ENCODE assay signal across 16 mouse cellular contexts in the genomic region with DNA sequence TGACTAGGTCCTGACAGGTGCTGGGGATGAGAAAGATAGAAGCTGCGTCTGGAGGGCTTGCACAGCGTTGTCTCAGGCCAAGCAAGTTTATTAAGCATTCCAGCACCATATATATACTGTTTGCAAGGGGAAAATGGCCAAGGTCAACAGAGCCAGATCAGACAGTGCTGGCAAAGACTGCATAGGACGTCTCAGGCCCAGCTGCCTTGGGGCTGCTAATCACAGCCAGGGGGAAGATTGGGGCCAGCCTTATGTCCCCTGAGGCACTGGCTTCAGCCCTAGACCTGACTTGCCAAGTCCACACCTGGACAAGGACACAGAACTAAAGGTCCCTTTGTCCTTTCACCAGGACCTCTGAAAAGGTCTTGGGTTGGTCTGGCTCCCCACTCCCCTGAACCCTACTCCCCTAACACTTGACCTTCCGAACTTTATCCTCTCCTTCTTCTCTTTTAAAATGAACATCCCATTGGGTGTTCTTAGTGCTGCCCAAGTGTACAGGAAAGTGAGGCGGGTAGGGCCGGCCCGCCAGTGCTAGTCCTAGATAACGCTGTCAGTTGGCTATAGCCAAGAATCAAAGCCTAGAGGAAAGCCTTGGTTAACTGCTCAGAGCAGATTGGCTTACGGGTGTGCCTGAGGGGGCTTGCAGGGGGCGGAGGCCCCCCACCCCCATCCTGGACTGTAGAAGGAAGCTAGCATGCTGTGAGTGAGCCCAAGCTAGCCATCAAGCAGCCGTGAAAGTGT. TPM values are rescaled to one million over a fixed set of nuclear protein-coding genes. Genes with fewer than 3 reads are reported as not detected.
DNase-seq lines count a peak whose midpoint lies in the region; ATAC-seq lines count a peak whose summit lies in the region.
"Had no signal": no experiment of that assay in that cellular context is flagged by ENCODE, and none has a peak within 500 bp of the region (broad histone marks: within the 10 kb centered on the region; RNA-seq: fewer than 3 reads in every experiment).

No protein-coding gene starts in this region.

- no peak overlapping the region for H3K9ac ChIP-seq in forebrain, embryonic 12.5 days
- H3K9ac ChIP-seq in hindbrain, embryonic 16.5 days (ENCODE audit: low read depth, low read length): no peak overlapping the region
- H3K9ac ChIP-seq in intestine, embryonic 15.5 days: no peak overlapping the region
- H3K9ac ChIP-seq in liver, embryonic 15.5 days: no peak overlapping the region
- H3K9ac ChIP-seq: embryonic facial prominence, embryonic 13.5 days; limb, embryonic 15.5 days had no signal

- H3K36me3 ChIP-seq in forebrain, embryonic 10.5 days (replicated peaks): peaks cover 42% of the 10 kb centered on the region
- H3K36me3 ChIP-seq in forebrain, embryonic 12.5 days (replicated peaks): peaks cover under 1% of the 10 kb centered on the region; the same call in 1 of the 2 replicates
- peaks cover 37% of the 10 kb centered on the region for H3K36me3 ChIP-seq in hindbrain, embryonic 10.5 days
- H3K36me3 ChIP-seq in hindbrain, embryonic 16.5 days (ENCODE audit: control insufficient read depth, insufficient read depth, low read length): peaks cover 4% of the 10 kb centered on the region
- peaks cover 17% of the 10 kb centered on the region for H3K36me3 ChIP-seq in intestine, embryonic 15.5 days
- H3K36me3 ChIP-seq in liver, embryonic 15.5 days (replicated peaks): peaks cover 14% of the 10 kb centered on the region

- H3K4me2 ChIP-seq in forebrain, embryonic 12.5 days: no peak overlapping the region
- no peak overlapping the region for H3K4me2 ChIP-seq in hindbrain, embryonic 16.5 days (ENCODE audit: low read length)
- H3K4me2 ChIP-seq in intestine, embryonic 15.5 days (replicated peaks): no peak overlapping the region
- H3K4me2 ChIP-seq in liver, embryonic 15.5 days: peak overlapping the region; percentile 18; the same call in 1 of the 2 replicates
- H3K4me2 ChIP-seq: embryonic facial prominence, embryonic 13.5 days; limb, embryonic 15.5 days; midbrain, embryonic 11.5 days had no signal

- ATAC-seq in forebrain, embryonic 12.5 days (ENCODE audit: low FRiP score): no peak
- ATAC-seq in hindbrain, embryonic 16.5 days: no peak
- ATAC-seq in intestine, embryonic 15.5 days: peak; percentile 34; the same call in 1 of the 2 replicates
- peak; percentile 72 for ATAC-seq in liver, embryonic 15.5 days (ENCODE audit: insufficient read depth)
- ATAC-seq: hindbrain, postnatal 0 days had no signal

- no peak for DNase-seq in forebrain, embryonic 10.5 days (ENCODE audit: extremely low spot score, low spot score)
- no peak for DNase-seq in hindbrain, embryonic 10.5 days (ENCODE audit: low spot score)
- no peak for DNase-seq in Muller cell, postnatal 12 days (ENCODE audit: inconsistent ontology term)
- DNase-seq in thymus, postnatal 10 days (ENCODE audit: low spot score in 2 of 2): no peak
- DNase-seq: lung, postnatal 14 days had no signal

- peak overlapping the region; percentile 60; the same call in 1 of the 2 replicates for H3K27ac ChIP-seq in forebrain, embryonic 10.5 days
- no peak overlapping the region for H3K27ac ChIP-seq in forebrain, embryonic 12.5 days
- H3K27ac ChIP-seq in hindbrain, embryonic 10.5 days: 0 out of 2 replicates have a peak overlapping the region, but pooled peaks have one; percentile 1
- H3K27ac ChIP-seq in hindbrain, embryonic 16.5 days (ENCODE audit: low read depth, low read length): no peak overlapping the region
- H3K27ac ChIP-seq in intestine, embryonic 15.5 days: 0 out of 2 replicates have a peak overlapping the region, but pooled peaks have one; percentile 32
- no peak overlapping the region; the same call in 1 of the 2 replicates for H3K27ac ChIP-seq in liver, embryonic 15.5 days (replicated peaks)
- H3K27ac ChIP-seq: embryonic facial prominence, embryonic 13.5 days; hindbrain, postnatal 0 days; layer of hippocampus, adult 2 months; limb, embryonic 15.5 days had no signal

- 86% methylated on average over 11 of the region's 11 CpGs for WGBS in forebrain, embryonic 10.5 days
- WGBS in forebrain, embryonic 12.5 days: 78% methylated on average over 11 of the region's 11 CpGs
- 80% methylated on average over 11 of the region's 11 CpGs for WGBS in hindbrain, embryonic 10.5 days
- WGBS in hindbrain, embryonic 16.5 days: 85% methylated on average over 11 of the region's 11 CpGs
- WGBS in intestine, embryonic 15.5 days: 77% methylated on average over 11 of the region's 11 CpGs
- WGBS in liver, embryonic 15.5 days (ENCODE audit: insufficient replicate concordance): 27% methylated on average over 11 of the region's 11 CpGs

- no peaks in the 10 kb centered on the region for H3K9me3 ChIP-seq in forebrain, embryonic 10.5 days
- no peaks in the 10 kb centered on the region for H3K9me3 ChIP-seq in forebrain, embryonic 12.5 days
- no peaks in the 10 kb centered on the region for H3K9me3 ChIP-seq in hindbrain, embryonic 10.5 days
- H3K9me3 ChIP-seq in hindbrain, embryonic 16.5 days (ENCODE audit: control insufficient read depth, low read length): no peaks in the 10 kb centered on the region
- no peaks in the 10 kb centered on the region for H3K9me3 ChIP-seq in intestine, embryonic 15.5 days
- H3K9me3 ChIP-seq in liver, embryonic 15.5 days (replicated peaks): no peaks in the 10 kb centered on the region
- H3K9me3 ChIP-seq: embryonic facial prominence, embryonic 13.5 days; limb, embryonic 15.5 days had no signal

- no peak overlapping the region for H3K4me3 ChIP-seq in forebrain, embryonic 10.5 days
- no peak overlapping the region for H3K4me3 ChIP-seq in forebrain, embryonic 12.5 days (replicated peaks)
- no peak overlapping the region for H3K4me3 ChIP-seq in hindbrain, embryonic 10.5 days
- H3K4me3 ChIP-seq in hindbrain, embryonic 16.5 days (ENCODE audit: low read length): no peak overlapping the region
- no peak overlapping the region for H3K4me3 ChIP-seq in intestine, embryonic 15.5 days (replicated peaks)
- no peak overlapping the region for H3K4me3 ChIP-seq in liver, embryonic 15.5 days (replicated peaks)
- H3K4me3 ChIP-seq: embryonic facial prominence, embryonic 13.5 days; layer of hippocampus, adult 2 months; limb, embryonic 15.5 days; myocyte had no signal

- H3K27me3 ChIP-seq in forebrain, embryonic 10.5 days (ENCODE audit: poor library complexity, severe bottlenecking): no peaks in the 10 kb centered on the region
- no peaks in the 10 kb centered on the region for H3K27me3 ChIP-seq in forebrain, embryonic 12.5 days
- no peaks in the 10 kb centered on the region for H3K27me3 ChIP-seq in hindbrain, embryonic 10.5 days (ENCODE audit: insufficient read depth, poor library complexity, severe bottlenecking)
- H3K27me3 ChIP-seq in hindbrain, embryonic 16.5 days (replicated peaks; ENCODE audit: control insufficient read depth, insufficient read depth, low read length): no peaks in the 10 kb centered on the region
- H3K27me3 ChIP-seq in intestine, embryonic 15.5 days (replicated peaks): no peaks in the 10 kb centered on the region
- no peaks in the 10 kb centered on the region for H3K27me3 ChIP-seq in liver, embryonic 15.5 days
- H3K27me3 ChIP-seq: CH12.LX; embryonic facial prominence, embryonic 13.5 days; limb, embryonic 15.5 days had no signal

- peaks cover 27% of the 10 kb centered on the region for H3K4me1 ChIP-seq in forebrain, embryonic 10.5 days
- H3K4me1 ChIP-seq in forebrain, embryonic 12.5 days: peaks cover 17% of the 10 kb centered on the region; the same call in 1 of the 2 replicates
- H3K4me1 ChIP-seq in hindbrain, embryonic 10.5 days (replicated peaks): peaks cover 32% of the 10 kb centered on the region
- H3K4me1 ChIP-seq in hindbrain, embryonic 16.5 days (ENCODE audit: control insufficient read depth, insufficient read depth, low read depth, low read length): peaks cover 12% of the 10 kb centered on the region
- peaks cover 10% of the 10 kb centered on the region for H3K4me1 ChIP-seq in intestine, embryonic 15.5 days (replicated peaks)
- peaks cover 22% of the 10 kb centered on the region for H3K4me1 ChIP-seq in liver, embryonic 15.5 days (replicated peaks)

RNA-seq across cellular contexts. Expression of gene Enoph1, which starts 15.2 kb away (rescaled TPM):
- polyA plus RNA-seq in forebrain, embryonic 10.5 days (2016; fragmentation: Nextera tagmentation; extraction: Ambion mirVana): 62.8 and 66.9 TPM in 2 replicates
- 43.8 and 45.0 TPM in 2 replicates for polyA plus RNA-seq in forebrain, embryonic 12.5 days (2016; fragmentation: Nextera tagmentation; extraction: Ambion mirVana)
- 46.9 and 52.1 TPM in 2 replicates for polyA plus RNA-seq in hindbrain, embryonic 10.5 days (2016; fragmentation: Nextera tagmentation; extraction: Ambion mirVana)
- polyA plus RNA-seq in hindbrain, embryonic 16.5 days (2015; fragmentation: Nextera tagmentation; extraction: Ambion mirVana): 56.9 and 62.2 TPM in 2 replicates
- polyA plus RNA-seq in intestine, embryonic 15.5 days (2015; fragmentation: Nextera tagmentation; extraction: Ambion mirVana): 49.2 and 49.8 TPM in 2 replicates
- polyA plus RNA-seq in liver, embryonic 15.5 days (2015; fragmentation: Nextera tagmentation; extraction: Ambion mirVana): 15.4 and 17.2 TPM in 2 replicates

RNA-seq across cellular contexts. Expression of gene Hnrnpdl, which starts 15.5 kb away (rescaled TPM):
- 246 and 247 TPM in 2 replicates for polyA plus RNA-seq in forebrain, embryonic 10.5 days (2016; fragmentation: Nextera tagmentation; extraction: Ambion mirVana)
- polyA plus RNA-seq in forebrain, embryonic 12.5 days (2016; fragmentation: Nextera tagmentation; extraction: Ambion mirVana): 284 and 293 TPM in 2 replicates
- polyA plus RNA-seq in hindbrain, embryonic 10.5 days (2016; fragmentation: Nextera tagmentation; extraction: Ambion mirVana): 193 and 212 TPM in 2 replicates
- 158 and 173 TPM in 2 replicates for polyA plus RNA-seq in hindbrain, embryonic 16.5 days (2015; fragmentation: Nextera tagmentation; extraction: Ambion mirVana)
- 128 and 132 TPM in 2 replicates for polyA plus RNA-seq in intestine, embryonic 15.5 days (2015; fragmentation: Nextera tagmentation; extraction: Ambion mirVana)
- polyA plus RNA-seq in liver, embryonic 15.5 days (2015; fragmentation: Nextera tagmentation; extraction: Ambion mirVana): 46.6 and 47.0 TPM in 2 replicates

Comparison
In these comparisons a context has a peak if more than half of its experiments do, and no peak if none do; other contexts are left out.
1. H3K27ac ChIP-seq: peak in forebrain, embryonic 10.5 days (single experiment), hindbrain, embryonic 10.5 days (single experiment) and intestine, embryonic 15.5 days (single experiment); none in forebrain, embryonic 12.5 days (single experiment), hindbrain, embryonic 16.5 days (single experiment) and liver, embryonic 15.5 days (single experiment).
2. ATAC-seq: peak in intestine, embryonic 15.5 days (single experiment) and liver, embryonic 15.5 days (single experiment); none in forebrain, embryonic 12.5 days (single experiment) and hindbrain, embryonic 16.5 days (single experiment).